Mouse (Mus musculus) lung, adult 2 months (tissue): ENCODE measurements around the gene Eif3k. TPM values are rescaled to one million over a fixed set of nuclear protein-coding genes. Genes with fewer than 3 reads are reported as not detected.

ENCODE experiments used
- DNase-seq: peaks from one replicate; pipeline ENCODE4 v3.0.0; 2022
- H3K4me1 ChIP-seq: fragments of 200-500 bp; 2 replicates; pipeline ENCODE4 v1.6.1; 2011; ENCODE audit warnings: low read length; ENCODE audit not compliant: control insufficient read depth, insufficient read depth
- H3K4me3 ChIP-seq: fragments of 200-500 bp; replicated peaks from 2 replicates; pipeline ENCODE3; 2011; ENCODE audit warnings: low read depth, mild to moderate bottlenecking, control low read depth, low read length; ENCODE audit errors: extremely low read depth
- CTCF ChIP-seq: fragments of 200-500 bp; IDR thresholded peaks from 2 replicates; pipeline ENCODE4 v1.5.1; 2011; ENCODE audit warnings: mild to moderate bottlenecking, low read length, control low read depth; ENCODE audit not compliant: insufficient read depth
- POLR2A ChIP-seq: fragments of 200-500 bp; IDR thresholded peaks from 2 replicates; pipeline ENCODE4 v1.6.1; 2011; ENCODE audit warnings: low read depth, mild to moderate bottlenecking, control low read depth, low read length, borderline replicate concordance; ENCODE audit errors: extremely low read depth
- WGBS: fragments of 180-500 bp; shearing (Covaris S2); methylation state at CpG from one replicate; pipeline ENCODE4 v1.1.7; 2018; 5-methylcytosine and 5-hydroxymethylcytosine counted together
- polyA plus RNA-seq: library from polyadenylated mRNA; depleted of rRNA; stranded (reverse); fragments of >200 nt; gene quantifications from 2 replicates; pipeline ENCODE4 v1.2.3, GENCODE M21; 2012

Gene Eif3k
- polyA plus RNA-seq, 1 experiment = 234 TPM

- 37% methylated on average over 2 of the region's 2 CpGs for whole genome bisulfite sequencing
- TF ChIP-seq POLR2A (no peak), CTCF (no peak)
- Histone ChIP-seq H3K4me1 (peaks cover 45% of the 10 kb centered on the region), H3K4me3 (no peak overlapping the region)
- no peak for DNase-seq
Measured at GRCm38 (mm10) chr7:28953476-28954376, 27.9 kb downstream of the Eif3k start.

DNA sequence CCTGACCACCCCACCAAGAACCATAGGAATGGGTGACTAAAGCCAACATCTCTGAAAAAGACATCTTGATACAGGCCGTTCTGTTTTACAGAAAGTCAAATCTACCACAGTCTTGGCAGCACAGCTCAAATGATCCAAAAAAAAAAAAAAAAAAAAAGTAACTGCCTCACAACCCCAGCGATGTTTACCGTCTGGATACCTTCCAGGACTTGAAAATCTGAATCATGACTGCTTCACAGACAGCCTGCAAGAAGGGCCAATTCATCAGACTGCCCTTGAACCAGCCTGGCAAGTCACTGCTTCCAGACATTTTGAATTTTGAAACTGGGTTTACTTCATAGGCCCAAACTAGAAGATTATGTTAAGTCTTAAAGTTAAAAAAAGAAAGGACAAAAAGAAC is 28.9 kb downstream of the Eif3k start:
- no peak overlapping the region for H3K4me3 ChIP-seq
- 7% methylated on average over 3 of the region's 3 CpGs for WGBS
- DNase-seq = no peak
- peaks cover 42% of the 10 kb centered on the region for H3K4me1 ChIP-seq
- TF ChIP-seq CTCF (no peak), POLR2A (no peak)

DNA sequence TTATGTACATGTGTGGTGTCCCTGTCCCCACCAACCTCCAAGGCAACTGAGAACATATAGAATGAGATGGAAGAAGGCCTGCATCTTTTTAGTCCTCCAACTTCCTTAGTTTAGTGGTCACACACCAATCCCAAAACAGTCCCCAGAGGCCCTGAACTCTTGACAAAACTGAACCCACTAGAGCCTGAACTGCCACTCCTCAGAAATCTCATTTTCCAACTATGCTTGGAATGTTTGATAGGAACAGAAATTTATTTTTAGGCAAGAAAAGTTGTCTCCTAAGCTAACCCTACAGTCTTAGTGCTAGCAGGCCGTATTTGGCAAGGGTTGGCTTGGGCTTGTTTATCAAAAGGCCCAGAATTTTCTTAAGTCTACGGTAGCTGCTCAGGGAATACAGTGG is 29.9 kb downstream of the Eif3k start:
- Histone ChIP-seq H3K4me1 (peaks cover 42% of the 10 kb centered on the region), H3K4me3 (no peak overlapping the region)
- 46% methylated on average over 2 of the region's 2 CpGs for WGBS
- TF ChIP-seq POLR2A (no peak), CTCF (no peak)
- DNase-seq = no peak

- DNase-seq = no peak
- peaks cover 47% of the 10 kb centered on the region for H3K4me1 ChIP-seq
- no peak for TF ChIP-seq POLR2A
- no peak for TF ChIP-seq CTCF
- 73% methylated on average over 10 of the region's 10 CpGs for whole genome bisulfite sequencing
- no peak overlapping the region for H3K4me3 ChIP-seq
Measured at GRCm38 (mm10) chr7:28950346-28951037, 31.2 kb downstream of the Eif3k start.

- Histone ChIP-seq H3K4me1 (peaks cover 45% of the 10 kb centered on the region), H3K4me3 (no peak overlapping the region)
- TF ChIP-seq CTCF (no peak), POLR2A (no peak)
- no peak for DNase-seq
- 47% methylated on average over 2 of the region's 2 CpGs for WGBS
Measured at GRCm38 (mm10) chr7:28949298-28949697, 32.4 kb downstream of the Eif3k start.

GRCm38 (mm10) chr7:28948746-28949145 is 32.9 kb downstream of the Eif3k start:
- peaks cover 44% of the 10 kb centered on the region for H3K4me1 ChIP-seq
- no peak for DNase-seq
- 71% methylated on average over 7 of the region's 7 CpGs for WGBS
- no peak for TF ChIP-seq POLR2A
- TF ChIP-seq CTCF = no peak
- no peak overlapping the region for H3K4me3 ChIP-seq

- TF ChIP-seq POLR2A (no peak), CTCF (no peak)
- no peak for DNase-seq
- peaks cover 46% of the 10 kb centered on the region for H3K4me1 ChIP-seq
- 23% methylated on average over 1 of the region's 1 CpGs for WGBS
- no peak overlapping the region for H3K4me3 ChIP-seq
Measured at GRCm38 (mm10) chr7:28946271-28946610, 35.4 kb downstream of the Eif3k start.

DNA sequence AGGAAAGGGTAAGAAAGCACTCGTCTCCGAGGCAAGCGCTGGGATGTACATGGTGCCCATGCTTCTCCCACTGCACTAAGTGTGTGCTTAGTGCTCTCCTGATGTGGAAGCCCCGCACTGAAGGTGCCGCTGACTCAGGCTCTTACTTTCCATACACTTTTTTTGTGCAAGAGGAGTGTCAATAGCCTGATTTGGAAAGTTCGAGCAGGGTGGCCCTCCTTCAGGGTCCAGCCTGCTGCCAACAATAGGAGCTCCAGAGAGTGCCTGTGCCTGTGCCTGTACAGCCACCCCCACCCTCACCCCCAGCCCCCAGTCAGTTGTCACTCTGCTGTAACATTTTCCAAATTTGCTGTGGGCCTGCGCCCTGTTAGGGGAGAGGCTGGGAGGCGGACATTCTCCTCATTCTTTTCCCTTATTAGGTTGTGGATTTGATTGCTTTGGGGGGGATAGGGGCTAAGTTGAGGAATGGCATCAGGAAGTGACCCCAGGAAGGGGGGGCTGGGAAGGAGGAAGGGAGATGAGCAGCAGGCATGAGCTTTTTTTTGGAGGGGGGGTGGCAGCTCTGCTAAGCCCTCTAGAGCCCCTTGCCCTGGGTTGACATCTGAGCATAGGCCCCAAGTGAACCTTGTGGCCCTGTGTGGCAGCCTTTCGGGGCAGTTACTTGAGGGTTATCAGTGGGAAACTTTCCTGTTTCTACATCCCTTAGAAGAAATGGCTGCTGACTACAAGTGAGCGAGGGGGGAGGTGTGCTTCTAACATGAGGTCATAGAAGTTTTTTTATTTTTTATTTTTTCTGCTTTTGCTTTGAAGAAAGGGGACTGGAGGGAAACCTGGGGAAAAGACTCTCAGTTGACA is 36.0 kb downstream of the Eif3k start:
- WGBS = 20% methylated on average over 10 of the region's 10 CpGs
- Histone ChIP-seq H3K4me1 (peaks cover 50% of the 10 kb centered on the region), H3K4me3 (no peak overlapping the region)
- no peak for TF ChIP-seq POLR2A
- TF ChIP-seq CTCF = no peak
- no peak for DNase-seq

- 29% methylated on average over 6 of the region's 6 CpGs for WGBS
- TF ChIP-seq POLR2A = no peak
- no peak for TF ChIP-seq CTCF
- peaks cover 52% of the 10 kb centered on the region for H3K4me1 ChIP-seq
- no peak overlapping the region for H3K4me3 ChIP-seq
- no peak for DNase-seq
Measured at GRCm38 (mm10) chr7:28944756-28945415, 36.8 kb downstream of the Eif3k start.
